Mouse (Mus musculus): ENCODE measurements around the gene Bcar3.

The Bcar3 gene

DNA sequence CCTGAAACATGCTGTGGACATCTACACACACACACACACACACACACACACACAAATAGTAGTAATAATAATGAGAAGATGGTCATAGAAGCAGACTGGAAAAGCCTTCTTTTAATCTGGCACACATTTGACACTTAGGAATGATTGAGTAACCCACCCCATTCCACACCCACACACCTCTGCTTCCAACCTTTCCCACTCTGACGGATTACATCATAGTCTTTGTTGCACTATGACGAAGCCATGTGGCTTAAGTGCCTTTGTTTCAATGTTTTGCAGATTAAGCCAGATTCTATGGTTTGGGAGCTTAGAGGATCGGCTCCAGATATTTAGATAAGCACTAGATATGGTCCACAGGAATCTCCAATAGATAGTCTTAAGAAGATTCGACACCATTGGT lies 42.1 kb downstream of the Bcar3 start:
- no peak for DNase-seq (ENCODE audit: low read depth, low spot score)

DNA sequence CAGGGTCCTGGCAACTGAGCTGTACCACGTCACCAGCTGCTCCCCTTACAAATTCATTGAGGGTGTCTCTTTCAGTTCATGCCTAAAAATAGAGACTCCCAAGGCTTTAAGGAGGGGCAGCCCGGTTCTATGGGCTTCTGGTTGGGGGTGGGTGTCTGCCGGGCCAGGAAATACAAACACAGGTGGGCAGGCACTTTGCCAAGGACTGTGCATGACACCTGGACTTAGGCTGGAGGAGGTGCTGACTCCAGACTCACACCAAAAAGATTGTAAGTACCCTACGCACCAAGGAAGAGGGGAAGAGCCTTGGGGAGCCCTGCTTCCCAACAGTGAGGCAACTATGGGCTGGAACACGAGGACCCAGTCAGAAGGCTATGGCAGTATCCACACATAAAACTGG lies 44.1 kb downstream of the Bcar3 start:
- no peak for DNase-seq (ENCODE audit: low read depth, low spot score)

GRCm38 (mm10) chr3:122338897-122339296 lies 45.0 kb downstream of the Bcar3 start:
- DNase-seq (ENCODE audit: low read depth, low spot score), result no peak

GRCm38 (mm10) chr3:122340135-122341068 lies 46.5 kb downstream of the Bcar3 start:
- no peak for DNase-seq (ENCODE audit: low read depth, low spot score)

- no peak for DNase-seq (ENCODE audit: low read depth, low spot score)
Observed at GRCm38 (mm10) chr3:122343437-122343853, 49.5 kb downstream of the Bcar3 start.

- DNase-seq (ENCODE audit: low read depth, low spot score), result no peak
Observed at GRCm38 (mm10) chr3:122344350-122344749, 50.4 kb downstream of the Bcar3 start.

DNA sequence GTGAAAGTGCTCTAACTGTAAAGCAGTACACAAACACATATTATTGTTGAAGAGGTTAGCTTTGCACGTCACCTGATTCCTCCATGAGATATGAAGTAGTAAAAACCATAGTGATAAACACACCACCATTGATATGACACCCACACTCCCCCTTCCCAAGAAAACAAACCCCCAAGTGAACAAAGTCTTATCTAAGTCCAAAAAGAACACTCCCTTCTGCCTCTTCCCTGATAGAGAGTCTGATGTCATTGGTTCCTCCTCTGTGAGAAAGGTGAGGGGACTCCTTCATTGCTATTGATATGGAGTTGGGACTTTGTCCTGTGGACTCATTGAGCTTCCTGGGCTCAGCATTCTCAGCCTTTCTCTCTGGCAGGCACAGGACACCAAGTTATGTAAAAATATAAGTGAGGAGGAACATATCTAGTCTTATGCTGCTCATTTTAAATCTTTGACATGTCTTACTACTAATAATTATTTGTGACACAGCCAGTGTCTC lies 52.1 kb downstream of the Bcar3 start:
- DNase-seq (ENCODE audit: low read depth, low spot score), result no peak

- no peak for DNase-seq (ENCODE audit: low read depth, low spot score)
Observed at GRCm38 (mm10) chr3:122346600-122346999, 52.7 kb downstream of the Bcar3 start.

DNA sequence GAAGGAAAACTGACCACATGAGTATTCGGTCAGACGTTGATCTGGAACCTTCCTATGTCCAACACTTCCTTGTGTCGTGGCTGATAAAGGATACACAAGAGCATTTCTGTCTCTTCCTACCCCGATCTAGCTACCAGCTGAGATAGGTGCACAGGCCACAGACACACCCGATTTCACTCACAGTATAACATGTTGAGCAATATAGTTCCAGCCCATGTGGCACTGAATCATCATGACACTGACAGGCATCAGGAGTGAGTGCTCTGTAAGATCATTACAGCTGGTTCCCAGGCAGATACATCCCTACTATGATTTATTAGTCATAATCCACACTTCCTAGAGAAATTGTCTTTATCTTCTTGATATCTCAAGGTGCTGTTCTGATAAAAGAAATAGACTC lies 54.7 kb downstream of the Bcar3 start:
- DNase-seq (ENCODE audit: low read depth, low spot score), result no peak

GRCm38 (mm10) chr3:122352801-122353200 lies 58.9 kb downstream of the Bcar3 start:
- DNase-seq (ENCODE audit: low read depth, low spot score), result no peak

GRCm38 (mm10) chr3:122359426-122359825 lies 65.5 kb downstream of the Bcar3 start:
- DNase-seq (ENCODE audit: low read depth, low spot score), result no peak

DNA sequence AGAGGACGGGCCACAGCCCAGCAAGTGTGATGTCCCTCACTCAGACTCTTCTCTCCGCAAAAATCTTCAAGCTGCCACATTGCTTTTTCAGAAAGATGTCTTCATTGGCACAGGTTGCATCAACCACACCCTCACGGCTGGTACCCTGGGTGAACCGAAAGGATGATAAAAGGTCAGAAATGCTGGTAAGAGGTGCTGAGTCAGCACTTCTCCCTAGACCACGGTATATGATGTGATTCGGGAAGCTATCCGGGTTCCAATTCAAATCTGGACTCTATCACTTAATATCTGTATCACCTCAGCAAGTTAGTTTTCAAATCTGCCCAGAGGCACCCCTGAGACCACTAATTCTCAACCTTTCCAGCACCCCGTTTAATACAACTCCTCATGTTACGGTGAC lies 66.0 kb downstream of the Bcar3 start:
- DNase-seq (ENCODE audit: low read depth, low spot score), result no peak

- DNase-seq (ENCODE audit: low read depth, low spot score), result no peak
Observed at GRCm38 (mm10) chr3:122360721-122361138, 66.8 kb downstream of the Bcar3 start.

- DNase-seq (ENCODE audit: low read depth, low spot score), result no peak
Observed at GRCm38 (mm10) chr3:122362719-122363118, 68.8 kb downstream of the Bcar3 start.

GRCm38 (mm10) chr3:122364565-122364964 lies 70.6 kb downstream of the Bcar3 start:
- no peak for DNase-seq (ENCODE audit: low read depth, low spot score)

DNA sequence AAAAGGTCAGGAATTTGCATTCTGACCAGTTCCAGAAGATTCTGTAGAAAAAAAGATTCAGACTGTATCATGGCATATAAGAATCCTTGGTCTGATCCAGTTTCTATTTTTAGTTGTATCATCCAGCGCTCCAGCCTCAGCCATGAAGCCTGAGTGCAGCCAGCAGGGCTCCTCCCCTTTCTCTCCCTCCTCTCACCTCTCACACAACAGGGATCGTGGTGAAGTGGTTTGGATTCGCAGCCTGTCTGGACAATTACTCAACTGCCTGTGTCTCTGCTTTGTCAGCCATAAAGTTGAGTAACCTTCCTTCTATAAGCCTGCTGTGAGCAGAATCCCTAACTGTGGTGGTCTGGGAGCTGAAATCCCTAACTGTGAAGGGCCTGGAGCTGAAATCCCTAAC lies 71.4 kb downstream of the Bcar3 start:
- no peak for DNase-seq (ENCODE audit: low read depth, low spot score)

DNA sequence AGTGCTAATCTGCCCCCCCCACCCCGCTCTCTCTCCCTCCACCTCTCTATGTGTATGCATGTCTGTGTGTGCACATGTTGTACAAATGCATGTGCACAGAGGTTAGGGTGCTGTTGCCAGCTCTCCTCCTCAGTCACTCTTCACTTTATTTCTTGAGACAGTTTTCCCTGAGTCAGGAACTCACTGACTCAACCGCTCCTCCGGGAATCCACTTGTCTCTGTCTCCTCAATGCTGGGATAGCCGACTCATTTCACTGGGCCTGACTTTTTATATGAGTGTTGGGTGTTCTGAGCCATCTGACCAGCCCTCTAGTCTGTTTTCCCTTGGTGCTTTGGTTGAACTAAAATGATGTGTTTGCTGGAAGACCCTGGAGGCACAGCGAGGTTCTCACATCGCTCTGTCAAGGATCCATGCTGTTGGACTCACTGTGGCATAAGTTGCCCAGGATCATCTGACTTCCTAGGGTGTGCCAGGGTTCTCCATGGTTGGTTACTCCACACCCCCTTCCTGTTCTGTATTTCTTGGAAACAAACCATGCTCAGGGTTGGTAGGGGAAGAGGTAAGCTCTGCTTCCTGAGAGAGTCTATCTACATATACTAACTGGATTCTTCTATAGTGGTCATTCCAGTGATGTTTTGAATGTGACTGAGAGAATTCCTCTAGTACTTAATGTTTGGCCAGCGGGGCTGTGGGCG lies 77.9 kb downstream of the Bcar3 start:
- no peak for DNase-seq (ENCODE audit: low read depth, low spot score)

DNA sequence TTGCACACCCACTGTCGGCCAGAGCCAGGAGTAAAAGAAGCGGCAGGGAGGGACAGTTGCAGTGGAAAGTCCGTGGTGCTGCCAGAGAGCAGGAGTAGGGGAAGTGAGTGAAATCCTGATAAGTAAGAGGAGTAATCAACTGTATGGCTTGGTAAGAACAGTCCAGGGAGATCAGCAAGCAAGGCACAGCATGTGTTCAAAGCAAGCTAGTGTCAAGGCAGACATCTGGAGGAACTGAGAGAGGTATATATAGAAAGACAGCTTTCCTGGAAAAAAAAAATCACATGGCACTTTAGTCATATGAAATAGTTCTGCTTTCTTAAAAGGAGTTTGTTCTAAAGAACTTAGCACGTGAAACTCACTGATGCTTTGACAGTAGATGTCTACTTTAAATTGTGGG lies 78.7 kb downstream of the Bcar3 start:
- DNase-seq (ENCODE audit: low read depth, low spot score), result no peak

- no peak for DNase-seq (ENCODE audit: low read depth, low spot score)
Observed at GRCm38 (mm10) chr3:122376011-122376410, 82.1 kb downstream of the Bcar3 start.

DNA sequence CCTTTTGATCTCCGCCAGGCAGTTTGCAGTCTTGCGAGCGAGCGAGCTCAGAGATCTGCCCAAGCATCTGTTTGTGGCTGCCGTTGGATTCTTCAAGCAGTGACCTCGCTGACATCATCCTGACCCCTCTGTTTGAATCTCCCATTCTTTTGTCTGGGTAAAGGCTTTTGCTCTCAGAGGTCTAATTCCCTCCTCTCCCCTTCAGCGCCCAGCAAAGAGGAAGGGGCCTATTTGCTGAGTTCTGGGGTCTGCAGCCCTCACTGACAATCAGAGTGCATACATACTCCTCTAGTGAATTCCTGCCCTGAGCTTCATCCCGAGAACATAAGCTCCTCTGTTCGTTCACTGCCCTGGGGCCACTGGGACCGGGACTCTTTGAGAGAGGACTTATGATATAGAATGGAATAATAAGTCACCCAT lies 82.5 kb downstream of the Bcar3 start:
- no peak for DNase-seq (ENCODE audit: low read depth, low spot score)

DNA sequence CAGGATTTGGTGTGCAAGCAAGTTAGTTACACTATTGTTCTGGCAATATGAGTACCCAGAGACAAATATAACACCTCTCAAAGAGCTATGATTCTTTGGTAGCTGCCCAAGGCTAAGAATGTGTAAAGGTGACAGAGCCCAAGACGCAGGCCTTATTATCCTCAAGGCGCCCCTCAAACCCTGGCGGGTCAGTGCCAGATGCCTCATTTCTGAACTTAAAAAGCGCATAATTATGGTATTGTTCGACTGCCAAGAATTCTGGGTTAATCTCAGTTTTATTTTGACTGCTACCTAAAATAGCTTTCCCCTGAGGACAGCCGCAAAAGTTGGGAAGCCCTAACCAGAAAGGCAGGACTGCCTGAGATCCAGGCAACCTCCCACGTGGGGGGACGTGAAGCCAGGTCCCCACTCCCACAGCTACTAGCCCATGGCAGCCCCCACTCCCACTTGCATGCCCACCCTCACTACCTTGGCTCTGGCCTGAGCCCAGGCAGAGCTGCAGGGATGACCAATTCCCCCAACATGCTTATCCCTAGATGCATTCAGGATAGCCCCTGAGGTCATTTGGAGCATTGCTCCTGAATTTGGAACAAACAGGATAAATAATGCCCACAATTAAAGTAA lies 83.0 kb downstream of the Bcar3 start:
- no peak for DNase-seq (ENCODE audit: low read depth, low spot score)

GRCm38 (mm10) chr3:122378634-122379033 lies 84.7 kb downstream of the Bcar3 start:
- peak; percentile 61 for DNase-seq (ENCODE audit: low read depth, low spot score)

Measured in CD4-positive helper T cell, adult 2 months (primary cell).